Mouse (Mus musculus): ENCODE measurements around the gene Fuca1.

Fuca1 gene

DNA sequence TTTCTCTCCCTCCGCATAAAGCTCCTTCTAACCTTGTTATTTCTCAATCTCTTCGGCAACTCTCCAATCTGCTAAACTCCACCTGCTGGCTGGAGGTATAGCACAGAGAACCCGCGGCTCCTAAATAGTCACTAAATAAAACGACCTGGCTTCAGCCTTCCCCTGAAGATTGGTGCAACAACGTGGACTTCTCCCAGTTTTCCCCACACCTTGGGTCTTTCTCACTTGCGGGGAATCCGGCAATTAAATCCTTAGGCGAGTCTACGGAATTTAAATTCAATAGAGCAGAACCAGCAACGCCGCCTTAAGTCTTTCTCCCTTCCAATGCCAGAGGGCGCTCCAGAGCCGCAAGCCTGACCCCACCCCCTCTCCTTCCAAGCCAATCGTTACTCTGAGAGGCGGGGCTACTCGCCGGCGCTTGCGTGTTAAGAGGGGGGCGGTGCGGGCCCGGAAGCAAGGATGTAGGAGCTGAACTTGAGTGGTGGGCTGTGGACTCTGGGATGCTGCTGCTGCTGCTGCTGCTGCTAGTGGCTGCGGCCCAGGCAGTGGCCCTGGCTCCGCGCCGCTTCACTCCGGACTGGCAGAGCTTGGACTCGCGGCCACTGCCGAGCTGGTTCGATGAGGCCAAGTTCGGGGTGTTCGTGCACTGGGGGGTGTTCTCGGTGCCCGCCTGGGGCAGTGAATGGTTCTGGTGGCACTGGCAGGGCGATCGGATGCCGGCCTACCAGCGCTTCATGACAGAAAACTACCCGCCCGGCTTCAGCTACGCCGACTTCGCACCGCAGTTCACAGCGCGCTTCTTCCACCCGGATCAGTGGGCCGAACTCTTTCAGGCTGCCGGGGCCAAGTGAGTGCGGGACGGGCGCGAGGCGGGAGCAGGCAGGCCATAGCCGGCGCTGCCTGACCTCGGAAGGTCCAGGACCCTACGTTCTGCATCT is at the start of gene Fuca1:
Gene Fuca1 (plus strand): TSS at position 432 of the 938 bp plus-strand sequence.
- peak; percentile 92 for DNase-seq (ENCODE audit: low read depth, low spot score)

DNA sequence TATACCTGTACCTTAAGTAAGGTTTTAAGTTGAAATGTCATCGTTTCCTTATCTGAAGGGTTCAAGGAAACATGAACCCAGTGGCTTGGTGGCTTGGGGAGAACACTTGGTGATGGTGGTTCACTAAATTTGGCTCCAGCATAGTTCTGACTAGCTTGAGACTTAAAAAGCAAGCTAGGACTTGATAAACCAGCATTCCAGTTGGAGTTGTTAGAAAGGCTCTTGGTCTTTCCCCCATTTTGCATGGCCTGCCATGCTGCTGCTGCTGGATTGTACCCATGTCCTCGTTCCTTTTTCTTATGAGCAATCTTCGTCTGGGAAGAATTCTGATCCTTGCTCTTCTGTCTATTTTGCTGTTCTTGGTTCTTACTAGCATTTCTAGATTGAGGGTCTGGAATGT is 48.5 kb upstream of the Fuca1 start:
- no peak for DNase-seq (ENCODE audit: low read depth, low spot score)

DNA sequence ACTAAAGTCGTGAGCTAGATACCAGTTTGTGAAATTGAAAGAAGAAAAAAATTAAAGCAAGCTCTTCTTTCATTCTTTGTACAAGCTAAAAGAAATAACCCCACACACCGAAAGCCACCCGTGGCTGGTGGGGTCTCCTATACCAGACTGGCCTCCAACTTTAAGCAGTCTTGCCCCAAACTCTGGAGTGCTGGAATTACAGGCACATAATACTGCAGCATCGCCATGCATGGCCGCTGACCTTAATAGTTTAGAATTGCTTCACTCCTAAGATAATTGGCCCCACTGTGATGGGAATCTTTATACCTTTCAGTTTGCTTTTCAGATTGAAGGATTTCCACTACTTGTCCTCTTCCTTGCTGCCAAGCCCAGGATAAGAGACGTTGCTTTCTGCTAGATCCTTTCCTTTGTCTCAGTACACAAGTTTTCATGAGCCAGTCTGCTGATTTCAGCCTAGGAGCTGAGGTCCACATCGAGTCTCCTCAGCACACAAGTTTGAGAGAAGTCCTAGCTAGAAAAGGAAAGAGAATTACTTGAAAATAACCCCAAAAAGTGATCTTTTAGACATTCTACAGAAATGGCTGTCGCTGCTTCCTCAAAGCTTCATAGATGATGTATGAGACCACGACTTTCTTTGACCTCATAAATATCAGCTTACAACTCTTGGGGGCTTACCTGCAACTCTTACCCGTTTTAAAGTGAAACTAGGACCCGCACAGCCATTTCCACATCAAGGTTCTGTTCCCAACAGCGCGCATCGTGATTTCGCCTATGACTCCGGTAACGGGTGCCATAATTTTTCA is 47.7 kb upstream of the Fuca1 start:
- DNase-seq (ENCODE audit: low read depth, low spot score): no peak

- DNase-seq (ENCODE audit: low read depth, low spot score): peak; percentile 92
Measured at GRCm38 (mm10) chr4:135873526-135874202, 46.9 kb upstream of the Fuca1 start, which contains the start of gene Pnrc2. Gene Pnrc2, minus strand, starts transcription at chr4:135873850.

DNA sequence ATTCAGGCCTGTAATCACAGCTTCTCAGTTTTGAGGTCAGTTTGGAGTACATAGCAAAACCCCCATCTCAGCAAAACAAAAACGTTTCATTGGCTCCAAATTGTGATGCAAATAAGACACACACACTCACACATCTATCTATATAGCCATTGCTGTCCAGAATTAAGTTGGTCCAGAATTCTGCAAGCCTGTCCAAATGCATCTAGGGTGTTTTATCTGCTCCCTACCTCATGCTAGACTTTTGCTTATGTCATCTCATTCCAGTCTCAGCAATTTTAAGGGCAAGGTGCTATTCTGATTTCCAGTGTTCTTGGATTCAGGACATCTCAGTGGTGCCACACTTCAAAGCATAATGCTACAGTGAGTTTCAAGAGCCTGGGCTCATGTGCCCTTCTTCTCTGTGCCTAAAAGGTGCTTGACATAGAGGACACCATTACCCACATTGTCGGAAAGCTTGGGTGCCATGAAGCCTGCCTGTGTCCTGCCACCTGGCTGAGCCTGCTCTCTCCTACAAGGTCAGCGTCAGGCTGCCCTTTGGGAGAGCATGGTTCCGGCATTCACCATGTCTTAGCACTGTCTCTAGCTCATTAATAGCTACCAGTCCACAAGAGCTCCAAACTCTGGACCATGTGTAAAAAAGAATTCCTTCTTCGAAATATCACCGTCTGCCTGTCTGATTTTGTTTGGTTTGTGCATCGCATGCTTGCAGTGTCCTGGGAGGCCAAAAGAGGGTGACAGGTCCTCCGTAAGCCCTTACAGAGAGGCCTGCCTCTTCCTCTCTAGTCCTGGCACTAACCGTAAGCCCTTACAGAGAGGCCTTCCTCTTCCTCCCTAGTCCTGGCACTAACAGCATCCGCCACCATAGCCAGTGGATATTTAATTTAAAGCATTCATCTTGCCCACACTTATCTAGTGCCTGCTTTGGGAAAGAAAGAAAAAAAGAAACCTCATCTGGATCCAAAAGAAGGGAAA is 45.7 kb upstream of the Fuca1 start:
- DNase-seq (ENCODE audit: low read depth, low spot score): no peak

DNA sequence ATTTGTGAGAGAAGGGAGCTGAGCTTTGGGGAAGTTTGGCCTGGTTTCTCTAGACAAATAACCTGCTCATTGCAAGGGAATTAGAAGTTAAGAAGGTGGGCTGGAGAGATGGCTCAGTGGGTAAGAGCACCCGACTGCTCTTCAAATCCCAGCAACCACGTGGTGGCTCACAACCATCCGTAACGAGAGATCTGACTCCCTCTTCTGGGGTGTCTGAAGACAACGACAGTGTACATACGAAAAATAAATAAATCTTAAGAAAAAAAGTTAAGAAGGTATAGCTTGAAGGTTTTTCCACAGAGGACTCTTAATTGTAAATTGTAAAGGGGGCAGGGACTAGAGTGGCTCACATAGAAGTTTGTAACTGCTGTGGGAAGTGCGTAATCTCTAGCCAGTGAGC is 45.0 kb upstream of the Fuca1 start:
- DNase-seq (ENCODE audit: low read depth, low spot score): no peak

GRCm38 (mm10) chr4:135875991-135876582 is 44.4 kb upstream of the Fuca1 start:
- no peak for DNase-seq (ENCODE audit: low read depth, low spot score)

DNA sequence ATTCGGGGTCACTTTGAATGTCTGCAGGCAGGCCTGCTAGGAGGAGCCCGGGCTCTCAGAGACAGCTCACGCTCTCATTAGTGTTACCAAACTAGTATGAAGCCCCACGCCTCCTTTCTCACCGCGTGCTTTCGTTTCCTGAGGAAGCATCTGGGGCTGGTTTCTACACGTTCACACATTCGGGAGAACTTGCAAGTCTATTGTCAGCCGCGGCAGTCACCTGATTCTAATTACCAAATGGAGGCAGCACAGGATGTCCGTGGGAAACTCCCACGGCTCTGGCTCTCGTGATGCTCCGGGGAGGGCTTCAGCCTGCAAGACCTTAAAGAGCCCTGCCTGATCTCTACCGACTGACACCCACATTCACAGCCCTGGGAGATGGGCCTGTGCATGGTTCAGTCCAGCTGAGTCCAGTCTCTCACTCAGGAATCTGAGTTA is 43.9 kb upstream of the Fuca1 start:
- DNase-seq (ENCODE audit: low read depth, low spot score): peak; percentile 90

DNA sequence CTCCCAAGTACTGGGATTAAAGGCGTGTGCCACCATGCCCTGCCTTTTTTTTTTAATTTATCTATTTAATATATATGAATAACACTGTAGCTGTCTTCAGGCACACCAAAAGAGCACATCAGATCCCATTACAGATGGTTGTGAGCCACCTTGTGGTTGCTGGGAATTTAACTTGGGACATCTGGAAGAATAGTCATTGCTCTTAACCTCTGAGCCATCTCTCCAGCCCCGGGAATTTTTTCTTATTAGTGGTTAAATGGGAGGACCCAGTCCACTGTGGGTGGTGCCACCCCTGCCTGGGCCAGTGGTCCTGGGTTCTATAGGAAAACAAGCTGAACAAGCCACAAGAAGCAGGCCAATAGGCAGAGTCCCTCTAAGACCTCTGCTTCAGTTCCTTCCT is 42.8 kb upstream of the Fuca1 start:
- no peak for DNase-seq (ENCODE audit: low read depth, low spot score)

DNA sequence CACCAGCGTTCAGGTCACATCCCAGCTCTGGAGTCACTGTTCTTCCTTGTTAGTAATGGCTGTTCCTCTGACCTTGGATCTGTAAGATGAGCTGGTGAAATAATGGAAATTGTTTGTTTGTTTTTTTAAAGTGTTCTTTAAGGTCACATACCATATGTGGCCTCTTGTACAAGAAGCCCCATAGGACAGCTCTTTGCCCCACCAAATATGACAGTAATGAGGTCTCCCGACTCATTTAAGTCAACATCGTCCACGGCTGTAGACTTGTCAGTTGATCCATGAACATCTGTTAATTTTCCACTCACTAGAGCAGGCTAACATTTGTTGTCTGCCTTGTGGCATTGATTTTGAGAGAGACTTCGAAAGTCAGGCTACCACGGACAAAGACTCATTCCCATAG is 41.5 kb upstream of the Fuca1 start:
- DNase-seq (ENCODE audit: low read depth, low spot score): no peak

DNA sequence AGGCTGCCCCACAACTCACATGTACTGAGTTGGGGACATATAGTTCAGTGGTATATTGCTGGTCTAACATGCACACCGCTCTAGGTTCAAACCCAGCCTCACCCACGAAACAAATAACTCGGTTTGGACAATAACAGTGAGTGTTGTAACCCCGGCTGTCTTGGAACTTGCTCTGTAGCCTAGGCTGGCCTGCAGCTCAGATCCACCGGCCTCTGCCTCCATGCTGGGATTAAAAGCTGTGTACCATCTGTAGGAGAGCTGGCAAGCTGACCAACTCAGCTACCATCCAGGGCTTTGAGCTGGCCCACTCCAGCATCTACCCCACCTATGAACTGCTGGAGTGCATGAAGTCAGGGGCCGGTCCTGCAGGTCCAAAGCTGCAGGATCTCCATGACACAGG is 40.5 kb upstream of the Fuca1 start:
- DNase-seq (ENCODE audit: low read depth, low spot score): no peak

DNA sequence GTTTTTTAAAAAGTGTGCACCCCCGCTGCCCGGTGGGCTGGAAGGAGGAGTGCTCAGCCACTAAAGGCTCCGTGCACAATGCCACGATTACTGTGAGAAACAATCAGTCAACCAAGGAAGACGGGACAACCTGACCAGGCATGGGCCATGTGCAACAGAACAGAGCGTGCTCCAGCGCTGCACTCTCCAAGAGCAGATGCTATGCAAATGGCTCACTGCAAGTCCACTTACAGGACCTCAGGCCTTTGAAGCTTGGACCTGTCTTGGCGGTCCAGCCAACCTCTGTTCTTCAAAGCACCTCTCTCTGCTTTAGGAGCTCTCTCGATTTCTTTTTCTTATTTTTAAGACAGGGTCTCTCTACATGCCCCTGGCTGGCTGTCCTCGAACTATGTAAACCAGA is 40.0 kb upstream of the Fuca1 start:
- no peak for DNase-seq (ENCODE audit: low read depth, low spot score)

DNA sequence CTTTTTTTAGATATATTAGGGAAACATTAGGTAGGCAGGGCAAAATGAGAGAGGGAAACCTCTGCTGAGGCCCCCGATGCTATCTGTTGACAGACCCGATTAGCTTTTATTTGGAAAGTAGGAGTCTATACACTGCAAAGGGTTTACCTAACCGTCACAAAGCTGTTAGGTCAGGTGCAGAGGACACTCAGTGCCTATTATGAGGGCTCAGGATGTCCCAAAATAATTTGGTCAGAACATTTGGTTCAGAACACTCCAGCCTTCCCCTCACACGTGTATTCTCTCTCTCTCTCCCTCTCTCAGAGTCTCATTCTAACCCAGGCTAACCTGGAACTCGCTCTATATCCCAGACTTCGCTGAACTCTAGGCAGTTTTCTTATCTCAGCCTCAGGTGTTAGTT is 38.5 kb upstream of the Fuca1 start:
- DNase-seq (ENCODE audit: low read depth, low spot score): no peak

DNA sequence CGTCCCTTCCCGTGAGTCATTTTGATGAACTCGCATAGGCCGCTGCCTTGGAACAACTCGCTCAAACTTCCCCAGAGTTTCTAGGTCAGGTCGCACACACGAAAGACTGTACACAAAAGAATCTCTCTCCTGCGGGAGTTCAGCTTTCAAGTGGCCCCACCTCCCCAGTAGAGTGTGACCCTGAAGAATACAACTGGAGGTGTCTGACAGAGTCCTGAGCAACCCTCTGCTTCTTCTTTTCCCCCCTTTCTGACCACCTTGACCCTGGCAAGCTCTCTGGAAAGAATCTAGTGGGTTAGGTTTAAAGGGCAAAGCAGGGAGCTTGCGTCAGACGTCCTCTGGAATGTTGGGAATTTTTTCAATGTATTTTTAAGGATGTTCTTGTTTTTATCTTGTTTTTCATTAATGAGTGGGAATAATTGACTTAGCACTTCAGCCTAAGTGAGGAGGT is 37.1 kb upstream of the Fuca1 start:
- DNase-seq (ENCODE audit: low read depth, low spot score): no peak

GRCm38 (mm10) chr4:135883881-135884516 is 36.5 kb upstream of the Fuca1 start:
- DNase-seq (ENCODE audit: low read depth, low spot score): no peak

- no peak for DNase-seq (ENCODE audit: low read depth, low spot score)
Measured at GRCm38 (mm10) chr4:135884531-135884930, 36.0 kb upstream of the Fuca1 start.

DNA sequence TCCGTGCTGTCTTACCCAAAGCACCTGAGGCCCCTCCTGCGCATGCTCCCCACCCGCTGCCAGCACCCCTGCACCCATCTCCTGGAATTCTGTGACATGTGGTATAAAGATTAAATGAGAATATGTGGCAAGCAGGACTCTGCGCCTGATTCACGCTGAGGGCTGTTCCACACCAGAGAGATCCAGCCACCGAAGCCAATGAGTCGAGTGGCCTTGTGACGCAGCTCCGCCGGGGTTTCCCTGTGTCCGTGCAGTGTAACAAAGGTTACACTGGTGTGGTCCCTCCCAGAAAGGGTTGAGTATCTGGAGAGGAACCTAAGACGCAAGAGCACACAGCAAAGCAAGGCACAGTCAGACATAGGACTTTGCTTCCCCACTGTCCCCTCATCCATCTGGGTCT is 34.9 kb upstream of the Fuca1 start:
- DNase-seq (ENCODE audit: low read depth, low spot score): no peak

GRCm38 (mm10) chr4:135886184-135886583 is 34.4 kb upstream of the Fuca1 start:
- DNase-seq (ENCODE audit: low read depth, low spot score): no peak

DNA sequence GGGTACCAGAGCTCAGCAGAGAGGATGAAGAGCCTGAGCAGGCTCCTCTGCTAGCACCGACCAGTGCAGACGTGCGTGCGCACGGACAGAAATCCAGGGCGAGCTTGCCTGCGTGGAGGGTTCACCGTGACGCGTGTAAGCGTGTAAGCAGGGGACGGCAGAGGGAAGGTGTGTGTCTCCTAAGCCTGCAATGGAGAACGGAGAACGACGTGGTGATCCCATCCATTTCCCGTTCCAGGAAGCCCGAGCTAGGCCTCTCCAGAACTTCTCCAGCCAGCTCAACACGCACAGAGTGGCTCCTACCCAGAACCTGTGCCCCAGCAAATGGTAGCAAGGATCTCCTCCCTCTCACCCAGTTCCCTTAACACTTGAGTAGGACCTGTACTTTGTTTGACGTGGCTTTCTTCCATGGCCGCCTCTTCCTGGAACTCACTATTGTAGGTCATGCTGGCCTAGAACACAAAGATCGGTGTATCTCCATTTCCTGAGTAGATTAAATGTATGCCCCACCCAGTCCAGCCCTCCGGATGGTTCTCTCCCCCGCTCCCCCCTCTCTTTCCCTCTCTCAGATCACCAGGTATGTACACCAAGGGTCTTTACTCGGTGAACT is 32.0 kb upstream of the Fuca1 start:
- DNase-seq (ENCODE audit: low read depth, low spot score): no peak

All from telencephalon, adult 2 months (tissue).